Mouse (Mus musculus) CH12.LX (cell line): ENCODE measurements around the gene Zmynd10. TPM values are rescaled to one million over a fixed set of nuclear protein-coding genes. Genes with fewer than 3 reads are reported as not detected.

ENCODE experiments used
- DNase-seq: peaks from one replicate; pipeline ENCODE4 v3.0.0-alpha.2; 2013; ENCODE audit errors: extremely low read depth
- H3K27ac ChIP-seq: 2 replicates; pipeline ENCODE4 v1.5.1; 2012; ENCODE audit warnings: low read depth, mild to moderate bottlenecking, control low read depth, moderate library complexity; ENCODE audit not compliant: insufficient read depth
- H3K27me3 ChIP-seq: replicated peaks from 2 replicates; pipeline ENCODE3; 2012; ENCODE audit warnings: inconsistent platforms
- H3K36me3 ChIP-seq, 2 experiments: replicated peaks in 1 of 2; 2 replicates each; pipeline versions ENCODE3 to v1.6.1; 2012; ENCODE audit warnings: inconsistent platforms in 1 of 2, low read length in 1 of 2, mild to moderate bottlenecking in 1 of 2, mixed read lengths in 1 of 2, moderate library complexity in 1 of 2; ENCODE audit not compliant: control insufficient read depth in 1 of 2, insufficient read depth in 1 of 2
- H3K4me1 ChIP-seq, 2 experiments: 2 replicates each; pipeline ENCODE4 v1.6.1; 2012; ENCODE audit warnings: inconsistent platforms in 1 of 2, moderate library complexity in 1 of 2; ENCODE audit not compliant: insufficient read depth in 2 of 2, control insufficient read depth in 1 of 2
- H3K4me2 ChIP-seq: 2 replicates; pipeline ENCODE4 v1.6.1; 2012; ENCODE audit warnings: low read depth, mild to moderate bottlenecking, control low read depth; ENCODE audit not compliant: poor library complexity, insufficient read depth, severe bottlenecking
- H3K4me3 ChIP-seq, 3 experiments: fragments of 150-350 bp in 1 of 3; sonication (generic) in 1 of 3; replicated peaks in 1 of 3; 2 replicates each; pipeline versions ENCODE3 to v1.5.1; 2011 to 2012; ENCODE audit warnings: low read depth in 2 of 3, low read length in 2 of 3, mild to moderate bottlenecking in 2 of 3, moderate library complexity in 2 of 3, control low read depth in 1 of 3, improper control_type of control experiment in 1 of 3, inconsistent platforms in 1 of 3, mixed read lengths in 1 of 3; ENCODE audit not compliant: poor library complexity in 1 of 3
- H3K79me2 ChIP-seq: replicated peaks from 2 replicates; pipeline ENCODE4 v1.6.1; 2012; ENCODE audit warnings: mild to moderate bottlenecking, moderate library complexity; ENCODE audit not compliant: control insufficient read depth, poor library complexity, insufficient read depth, severe bottlenecking; ENCODE audit errors: extremely low read depth
- H3K9ac ChIP-seq: 2 replicates; pipeline ENCODE4 v1.6.1; 2012; ENCODE audit warnings: low read depth, mild to moderate bottlenecking, control low read depth, moderate library complexity; ENCODE audit not compliant: insufficient read depth
- H3K9me3 ChIP-seq: replicated peaks from 2 replicates; pipeline ENCODE3; 2012; ENCODE audit warnings: low read length, inconsistent platforms, mixed read lengths
- BHLHE40 ChIP-seq: IDR thresholded peaks from 2 replicates; pipeline ENCODE4 v1.6.1; 2011; ENCODE audit warnings: mild to moderate bottlenecking, low read depth, low read length, improper control_type of control experiment
- ELF1 ChIP-seq: IDR thresholded peaks from 2 replicates; pipeline ENCODE4 v1.6.1; 2014; ENCODE audit warnings: low read depth, mild to moderate bottlenecking, inconsistent platforms, low read length, improper control_type of control experiment
- ETS1 ChIP-seq: conservative IDR thresholded peaks from 2 replicates; pipeline ENCODE4 v1.6.1; 2012; ENCODE audit warnings: low read depth, mild to moderate bottlenecking, inconsistent platforms, low read length, improper control_type of control experiment, moderate library complexity
- HCFC1 ChIP-seq: IDR thresholded peaks from 2 replicates; pipeline ENCODE4 v1.6.1; 2012; ENCODE audit warnings: low read depth, mild to moderate bottlenecking, inconsistent platforms, low read length, improper control_type of control experiment
- JUN ChIP-seq: IDR thresholded peaks from 2 replicates; pipeline ENCODE4 v1.6.1; 2011; ENCODE audit warnings: low read depth, mild to moderate bottlenecking, low read length, improper control_type of control experiment, moderate library complexity; ENCODE audit not compliant: insufficient read depth
- MAX ChIP-seq: IDR thresholded peaks from 2 replicates; pipeline ENCODE4 v1.6.1; 2011; ENCODE audit warnings: low read length, improper control_type of control experiment
- MEF2A ChIP-seq: IDR thresholded peaks from 2 replicates; pipeline ENCODE4 v1.6.1; 2014; ENCODE audit warnings: low read depth, mild to moderate bottlenecking, inconsistent platforms, low read length, improper control_type of control experiment, borderline replicate concordance
- MXI1 ChIP-seq: IDR thresholded peaks from 2 replicates; pipeline ENCODE4 v1.6.1; 2011; ENCODE audit warnings: mild to moderate bottlenecking, low read depth, low read length, improper control_type of control experiment
- PAX5 ChIP-seq: IDR thresholded peaks from 2 replicates; pipeline ENCODE4 v1.6.1; 2012; ENCODE audit warnings: low read length, inconsistent platforms, mixed read lengths
- POLR2AphosphoS2 ChIP-seq: IDR thresholded peaks from 2 replicates; pipeline ENCODE4 v1.6.1; 2011; ENCODE audit warnings: low read depth, low read length, improper control_type of control experiment
- RAD21 ChIP-seq: IDR thresholded peaks from 2 replicates; pipeline ENCODE4 v1.6.1; 2011; ENCODE audit warnings: low read depth, mild to moderate bottlenecking, low read length, improper control_type of control experiment, moderate library complexity
- SMC3 ChIP-seq: IDR thresholded peaks from 2 replicates; pipeline ENCODE4 v1.6.1; 2011; ENCODE audit warnings: low read depth, low read length, improper control_type of control experiment
- USF1 ChIP-seq: IDR thresholded peaks from 2 replicates; pipeline ENCODE4 v1.6.1; 2014; ENCODE audit warnings: low read depth, mild to moderate bottlenecking, inconsistent platforms, low read length, improper control_type of control experiment
- ZKSCAN1 ChIP-seq: IDR thresholded peaks from 2 replicates; pipeline ENCODE4 v1.6.1; 2012; ENCODE audit warnings: low read depth, inconsistent platforms, low read length, improper control_type of control experiment, borderline replicate concordance
- ZMIZ1 ChIP-seq: IDR thresholded peaks from 2 replicates; pipeline ENCODE4 v1.6.1; 2012; ENCODE audit warnings: low read depth, mild to moderate bottlenecking, inconsistent platforms, low read length, improper control_type of control experiment
- ZNF384 ChIP-seq: IDR thresholded peaks from 2 replicates; pipeline ENCODE4 v1.6.1; 2012; ENCODE audit warnings: low read depth, low read length, improper control_type of control experiment, inconsistent platforms
- dilution Hi-C: fragments of 300-500 bp; cut with MboI; formaldehyde crosslinking; loops from 2 replicates; pipeline ENCODE4 v1.14.3; 2020; ENCODE audit warnings: low sequenced_read_pairs; ENCODE audit not compliant: extremely low pct_unique_long_range_greater_than_20kb, extremely low pct_ligation_motif_present
- in situ Hi-C: fragments of 300-500 bp; cut with MboI; formaldehyde crosslinking; loops from 3 replicates; pipeline ENCODE4 v1.14.3; 2019; ENCODE audit warnings: low sequenced_read_pairs, low pct_ligation_motif_present, low pct_unique_long_range_greater_than_20kb, mixed read lengths
- polyA plus RNA-seq: library from polyadenylated mRNA; unstranded; fragments of >175 nt; gene quantifications from 2 replicates; pipeline ENCODE4 v1.2.1, GENCODE M21; 2012; ENCODE audit warnings: low read depth; ENCODE audit not compliant: insufficient read length
- total RNA-seq, 2 experiments: library from RNA; depleted of rRNA; stranded (reverse); fragments of 300-350 nt in 1 of 2; fragments of >200 nt in 1 of 2; gene quantifications; 2 replicates each; pipeline ENCODE4 v1.2.3; 2012 to 2014

Zmynd10 gene
- total and polyA plus RNA-seq, 3 experiments = 0.34 to 0.63 TPM; not detected in 1

DNA sequence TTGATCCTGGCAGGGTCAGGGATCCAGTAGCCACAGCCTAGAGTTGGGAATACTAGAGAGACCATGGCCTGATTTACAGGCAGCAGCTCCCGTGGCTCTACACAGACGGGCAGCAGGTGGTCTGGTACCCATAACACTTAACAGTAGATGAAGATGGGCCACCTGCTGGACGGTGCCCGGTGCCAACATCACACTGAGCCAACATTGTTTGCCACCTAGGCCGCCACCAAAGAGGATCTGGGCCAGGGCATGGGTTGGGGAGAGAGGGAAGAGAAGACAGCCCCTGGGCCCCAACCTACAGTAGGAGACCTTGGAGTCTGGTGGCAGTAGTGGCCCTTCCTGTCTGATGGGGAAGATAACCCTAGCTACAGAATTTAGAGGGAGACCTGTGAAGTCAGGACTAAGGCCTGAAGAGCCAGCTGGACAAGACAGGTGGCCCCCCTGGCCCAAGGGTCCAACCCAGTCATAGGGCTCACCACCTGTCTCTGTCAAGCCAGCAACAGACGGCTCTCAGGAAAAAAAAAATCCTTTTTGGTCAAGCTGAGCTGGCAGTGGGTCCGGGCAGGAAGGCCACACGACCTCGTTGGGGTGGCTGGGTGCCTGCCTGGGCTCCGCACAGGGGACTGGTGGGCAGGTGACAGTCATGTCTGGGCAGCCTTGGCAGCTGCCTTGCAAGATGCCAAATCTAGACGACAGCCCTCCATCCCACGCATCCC, 44.8 kb upstream of the Zmynd10 start:
- dilution Hi-C loops = no loop called here

DNA sequence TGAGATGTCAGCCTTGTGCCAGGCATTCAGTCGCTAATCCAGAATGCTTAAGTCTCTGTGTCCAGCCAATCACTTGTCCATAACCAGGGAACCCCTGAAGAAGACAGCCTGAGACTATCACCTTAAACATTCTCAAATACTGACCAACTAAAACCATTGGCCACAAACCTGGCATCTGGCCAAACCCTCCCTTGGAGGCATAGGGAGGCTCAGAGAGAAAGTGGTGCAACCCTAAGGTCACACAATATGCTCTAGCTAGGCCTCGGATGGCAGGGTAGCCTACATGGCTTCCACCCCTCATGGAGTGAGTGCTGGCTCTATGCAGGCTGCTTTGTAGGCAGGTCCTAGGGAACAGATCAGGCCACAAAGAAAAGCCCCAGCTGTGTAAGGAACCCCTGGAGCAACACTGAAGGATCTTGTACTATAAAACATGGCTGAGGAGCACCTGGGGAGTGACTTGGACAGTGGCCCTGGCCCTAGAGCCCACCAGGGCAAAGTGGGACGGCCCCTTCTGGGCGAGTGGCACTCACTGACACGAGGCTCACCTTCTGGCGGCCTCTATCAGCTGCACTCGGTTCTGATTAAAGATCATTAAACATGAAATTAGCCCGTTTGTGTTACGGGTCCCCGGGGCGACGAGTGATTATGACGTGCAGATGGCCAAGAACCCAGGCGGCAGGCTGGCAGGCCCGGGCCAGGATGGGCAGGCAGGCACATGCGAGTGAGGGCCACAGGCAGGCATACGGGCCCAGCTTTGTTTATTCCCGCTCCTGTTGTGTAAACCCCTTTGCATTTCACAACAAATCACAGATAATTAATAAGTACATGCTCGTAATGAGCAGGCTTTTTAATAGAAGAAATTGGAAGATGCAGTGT, 42.2 kb upstream of the Zmynd10 start:
- Histone ChIP-seq H3K4me3 (no peak overlapping the region), H3K9me3 (no peaks in the 10 kb centered on the region), H3K4me1 (no peaks in the 10 kb centered on the region), H3K27me3 (peaks cover 100% of the 10 kb centered on the region), H3K27ac (no peak overlapping the region), H3K79me2 (no peaks in the 10 kb centered on the region), H3K4me2 (no peak overlapping the region), H3K9ac (no peak overlapping the region), H3K36me3 (no peaks in the 10 kb centered on the region)
- dilution Hi-C loops = no loop called here
- in situ Hi-C loops = no loop called here
- DNase-seq = no peak
- TF ChIP-seq POLR2AphosphoS2 (no peak), MXI1 (no peak), PAX5 (no peak), ELF1 (no peak), MAX (no peak), USF1 (no peak), ZNF384 (no peak), ETS1 (no peak), HCFC1 (no peak), SMC3 (no peak), JUN (no peak), RAD21 (no peak), ZKSCAN1 (no peak), BHLHE40 (no peak), ZMIZ1 (no peak)

More for the DNA sequence above, 44.8 kb upstream of the Zmynd10 start:
- no peak for DNase-seq
- in situ Hi-C loops = no loop called here
- Histone ChIP-seq H3K9me3 (no peaks in the 10 kb centered on the region), H3K4me1 (no peaks in the 10 kb centered on the region), H3K27me3 (peaks cover 96% of the 10 kb centered on the region), H3K36me3 (no peaks in the 10 kb centered on the region), H3K4me2 (no peak overlapping the region), H3K4me3 (no peak overlapping the region), H3K27ac (no peak overlapping the region), H3K79me2 (no peaks in the 10 kb centered on the region), H3K9ac (no peak overlapping the region)
- no peak for TF ChIP-seq MEF2A
